Mouse (Mus musculus) C2C12 (cell line): ENCODE data around the gene Tuba3a.

Source experiments
- CEBPB ChIP-seq: IDR thresholded peaks from one replicate; pipeline ENCODE4 v1.6.1; 2011; ENCODE audit warnings: low read depth, mild to moderate bottlenecking, control low read depth, moderate library complexity
- CTCF ChIP-seq: IDR thresholded peaks from one replicate; pipeline ENCODE4 v1.5.1; 2011; ENCODE audit not compliant: control insufficient read depth, insufficient read depth, insufficient read length
- MAX ChIP-seq: IDR thresholded peaks from one replicate; pipeline ENCODE4 v1.6.1; 2011; ENCODE audit warnings: mild to moderate bottlenecking, control low read depth
- MYOD1 ChIP-seq: IDR thresholded peaks from one replicate; pipeline ENCODE4 v1.6.1; 2011; ENCODE audit warnings: low read depth; ENCODE audit not compliant: control insufficient read depth, insufficient read length
- MYOG ChIP-seq: IDR thresholded peaks from one replicate; pipeline ENCODE4 v1.6.1; 2011; ENCODE audit not compliant: control insufficient read depth, insufficient read length; ENCODE audit errors: extremely low read depth
- USF1 ChIP-seq: IDR thresholded peaks from one replicate; pipeline ENCODE4 v1.6.1; 2011; ENCODE audit warnings: low read depth, mild to moderate bottlenecking, control low read depth, moderate library complexity

DNA sequence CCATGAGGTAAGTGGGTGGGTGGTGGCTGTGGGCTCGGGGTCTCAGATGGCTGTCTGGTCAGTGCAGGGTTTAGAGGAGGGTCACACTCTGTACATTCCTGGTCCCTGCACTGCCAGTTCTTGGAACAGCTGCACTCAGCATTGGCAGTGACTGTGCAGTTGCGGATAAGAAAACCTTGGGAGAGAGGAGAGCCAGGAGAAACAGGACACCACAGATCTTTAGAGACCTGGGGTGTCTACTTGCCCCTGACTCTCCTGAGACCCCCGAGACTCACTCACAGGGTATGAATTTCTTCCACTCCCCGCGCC lies 51.4 kb downstream of the Tuba3a start:
- no peak for TF ChIP-seq CTCF
- no peak for TF ChIP-seq MAX
- TF ChIP-seq USF1, result no peak
- no peak for TF ChIP-seq MYOG
- no peak for TF ChIP-seq MYOD1
- no peak for TF ChIP-seq CEBPB
